In the genomic region with DNA sequence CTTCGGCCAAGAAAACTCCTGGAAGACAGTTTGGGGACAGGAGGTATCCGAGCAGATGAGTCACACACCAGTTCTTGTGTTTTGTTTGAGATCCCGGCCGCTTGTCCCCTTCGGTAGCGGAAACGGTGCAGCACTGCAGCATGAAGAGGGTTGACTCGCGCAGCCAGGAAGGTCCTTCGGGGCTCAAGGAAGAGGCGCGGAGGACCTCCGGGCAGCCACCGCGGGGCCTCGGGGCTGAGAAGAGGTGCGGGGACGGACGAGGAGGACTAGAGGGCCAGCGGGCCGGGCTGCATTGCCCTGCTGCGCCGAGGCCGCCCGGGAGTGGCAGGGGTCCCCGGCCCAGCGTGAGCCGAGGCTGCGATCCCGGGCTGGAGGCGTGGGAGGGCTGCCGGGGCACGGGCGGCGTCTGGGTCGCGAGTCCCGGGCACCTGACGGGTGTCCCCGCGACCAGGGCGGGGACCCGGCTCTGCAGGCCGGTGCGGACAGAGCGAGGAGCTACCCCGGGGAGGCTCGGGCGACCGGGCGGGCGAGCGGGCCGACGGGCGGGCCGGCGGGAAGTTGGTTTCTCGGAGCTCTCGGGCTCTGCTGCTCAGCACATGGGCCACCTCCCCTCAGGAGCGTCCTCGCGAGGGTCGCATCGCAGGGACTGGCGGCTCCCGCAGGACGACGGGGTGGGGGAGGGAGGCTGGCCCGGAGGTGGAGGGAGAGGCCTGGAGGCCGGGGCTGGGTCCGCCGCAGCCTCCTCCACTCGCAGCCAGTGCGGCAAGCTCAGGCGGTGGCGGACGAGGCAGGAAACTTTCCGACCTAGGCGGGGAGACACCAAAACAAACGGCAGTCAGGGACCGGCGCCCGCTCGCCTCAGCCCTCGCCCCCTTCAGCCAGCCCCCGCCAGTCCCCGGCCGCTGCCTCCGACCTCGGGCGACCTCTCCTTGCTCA, we compare ENCODE assay signal across 8 mouse cellular contexts. TPM values are rescaled to one million over a fixed set of nuclear protein-coding genes. Genes with fewer than 3 reads are reported as not detected.
DNase-seq lines count a peak whose midpoint lies in the region; ATAC-seq lines count a peak whose summit lies in the region.

No protein-coding gene starts in this region.

- H3K36me3 ChIP-seq in erythroblast, embryonic 14.5 days (ENCODE audit: control insufficient read depth) = peaks cover 30% of the 10 kb centered on the region
- H3K36me3 ChIP-seq in heart, embryonic 15.5 days = no peaks in the 10 kb centered on the region

- H3K9me3 ChIP-seq in erythroblast, embryonic 14.5 days (ENCODE audit: control insufficient read depth, low read length) = no peaks in the 10 kb centered on the region
- no peaks in the 10 kb centered on the region for H3K9me3 ChIP-seq in heart, embryonic 15.5 days (replicated peaks)

- peak; percentile 63 for DNase-seq in embryo, embryonic 10 days (ENCODE audit: low spot score)
- no peak for DNase-seq in embryo, embryonic 9.5 days (ENCODE audit: extremely low spot score)
- DNase-seq in adrenal gland, postnatal 36 days = peak; percentile 71 to 73
- peak; percentile 25 for DNase-seq in layer of hippocampus, adult 9-11 months
- DNase-seq in lung, postnatal 10 days = peak; percentile 67
- DNase-seq in skeletal muscle tissue, adult 2 months (ENCODE audit: low read depth, low spot score) = peak; percentile 32

- peak overlapping the region; percentile 91 for H3K27ac ChIP-seq in heart, embryonic 15.5 days

- ATAC-seq in heart, embryonic 15.5 days (replicated peaks; ENCODE audit: insufficient number of reproducible peaks, insufficient read depth, low FRiP score, low read depth) = peak; percentile 82

- peak overlapping the region; percentile 77 for H3K4me2 ChIP-seq in heart, embryonic 15.5 days

- WGBS in heart, embryonic 15.5 days = under 1% methylated on average over 91 of the region's 92 CpGs

- H3K27me3 ChIP-seq in erythroblast, embryonic 14.5 days (ENCODE audit: control insufficient read depth) = peaks cover 4% of the 10 kb centered on the region; the same call in 1 of the 2 replicates
- H3K27me3 ChIP-seq in heart, embryonic 15.5 days = no peaks in the 10 kb centered on the region

- H3K9ac ChIP-seq in heart, embryonic 15.5 days = peak overlapping the region; percentile 88

- peaks cover 45% of the 10 kb centered on the region for H3K4me1 ChIP-seq in erythroblast, embryonic 14.5 days (ENCODE audit: control insufficient read depth)
- peaks cover 29% of the 10 kb centered on the region for H3K4me1 ChIP-seq in heart, embryonic 15.5 days (replicated peaks)

- H3K4me3 ChIP-seq in erythroblast, embryonic 14.5 days (replicated peaks) = peak overlapping the region; percentile 83
- H3K4me3 ChIP-seq in heart, embryonic 15.5 days = peak overlapping the region; percentile 85

RNA-seq across cellular contexts. Expression of gene Slmap, which starts 0.6 kb away (rescaled TPM):
- 10 to 100 TPM; 76.2 to 84.7 TPM for total RNA-seq in adrenal gland, postnatal 36 days (2021)
- 0.25 and 0.36 TPM in 2 replicates for polyA plus RNA-seq in erythroblast, embryonic 14.5 days (2012)
- polyA plus RNA-seq in heart, embryonic 15.5 days (2015; fragmentation: Nextera tagmentation; extraction: Ambion mirVana) = 111 and 141 TPM in 2 replicates

RNA-seq across cellular contexts. Expression of gene Dennd6a, which starts 39.6 kb away (rescaled TPM):
- total RNA-seq in adrenal gland, postnatal 36 days (2021) = 10 to 100 TPM; 31.2 to 39.6 TPM
- polyA plus RNA-seq in erythroblast, embryonic 14.5 days (2012) = 0.10 and 0.22 TPM in 2 replicates
- 20.3 and 21.7 TPM in 2 replicates for polyA plus RNA-seq in heart, embryonic 15.5 days (2015; fragmentation: Nextera tagmentation; extraction: Ambion mirVana)

Comparison
In these comparisons a context has a peak if more than half of its experiments do, and no peak if none do; other contexts are left out.
1. RNA of gene Slmap, which starts 0.6 kb away (polyA plus RNA-seq): 111 to 141 TPM in heart, embryonic 15.5 days; 0.25 to 0.36 TPM in erythroblast, embryonic 14.5 days; every median in the first group is over 10 times any median in the second.
2. RNA of gene Dennd6a, which starts 39.6 kb away (polyA plus RNA-seq): 20.3 to 21.7 TPM in heart, embryonic 15.5 days; 0.10 to 0.22 TPM in erythroblast, embryonic 14.5 days; every median in the first group is over 10 times any median in the second.